Mouse (Mus musculus) lung, adult 18-20 months (tissue): ENCODE measurements around the gene Lnx2.

ENCODE experiments used
- DNase-seq, 2 experiments: peaks; one replicate each; pipeline ENCODE4 v3.0.0; 2022; ENCODE audit warnings: mixed read lengths in 2 of 2

Lnx2 gene

GRCm38 (mm10) chr5:147015191-147015590 lies 61.2 kb downstream of the Lnx2 start:
- DNase-seq: no peak

GRCm38 (mm10) chr5:147013845-147014244 lies 62.5 kb downstream of the Lnx2 start:
- DNase-seq: no peak

- no peak for DNase-seq
These were observed 65.1 kb downstream of the Lnx2 start for GRCm38 (mm10) chr5:147011333-147011732.

- DNase-seq: no peak
These were observed 73.1 kb downstream of the Lnx2 start for GRCm38 (mm10) chr5:147003303-147003702.

- no peak for DNase-seq
These were observed 75.1 kb downstream of the Lnx2 start for GRCm38 (mm10) chr5:147001312-147001711.

- no peak for DNase-seq
These were observed 77.6 kb downstream of the Lnx2 start for GRCm38 (mm10) chr5:146998802-146999201.

DNA sequence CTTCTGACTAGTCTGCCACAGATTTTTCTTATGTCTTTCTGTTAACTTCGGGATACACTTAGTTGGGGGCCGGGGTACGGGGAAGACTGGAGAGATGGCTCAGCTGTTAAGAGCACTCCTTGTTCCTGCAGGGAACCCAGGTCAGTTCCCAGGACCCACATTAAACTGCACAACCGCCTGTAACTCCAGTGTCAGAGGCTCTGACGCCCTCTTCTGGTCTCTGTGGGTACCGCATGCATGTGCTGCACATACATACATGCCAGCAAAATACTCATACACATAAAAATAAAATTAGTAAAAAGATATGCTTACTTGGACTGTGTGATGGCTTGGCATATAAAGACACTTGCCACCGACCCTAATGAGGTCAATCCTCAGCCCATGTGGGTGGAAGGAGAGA lies 79.6 kb downstream of the Lnx2 start:
- DNase-seq: no peak

- DNase-seq: no peak
These were observed 81.4 kb downstream of the Lnx2 start for GRCm38 (mm10) chr5:146994973-146995372.

GRCm38 (mm10) chr5:146993509-146993908 lies 82.9 kb downstream of the Lnx2 start:
- DNase-seq: no peak

GRCm38 (mm10) chr5:146989051-146989450 lies 87.3 kb downstream of the Lnx2 start:
- no peak for DNase-seq

DNA sequence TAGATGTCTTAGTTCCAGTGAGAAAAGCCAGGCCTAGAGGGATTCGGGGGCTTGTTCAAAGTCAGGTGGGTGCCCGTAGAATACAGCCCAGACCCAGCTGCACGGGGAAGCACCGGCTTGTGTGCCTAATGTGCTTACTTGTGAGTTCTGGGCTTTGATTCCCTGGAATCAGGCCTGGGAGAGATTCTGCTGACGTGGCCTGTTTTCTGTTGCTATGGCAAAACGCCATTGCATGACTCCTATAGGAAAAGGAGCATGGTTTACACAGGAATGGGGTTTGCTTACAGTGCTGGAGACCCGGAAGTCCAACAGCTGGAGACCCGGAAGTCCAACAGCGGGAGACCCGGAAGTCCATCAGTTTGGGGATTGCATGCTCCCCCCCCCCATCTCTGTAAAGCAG lies 88.8 kb downstream of the Lnx2 start:
- DNase-seq: no peak

DNA sequence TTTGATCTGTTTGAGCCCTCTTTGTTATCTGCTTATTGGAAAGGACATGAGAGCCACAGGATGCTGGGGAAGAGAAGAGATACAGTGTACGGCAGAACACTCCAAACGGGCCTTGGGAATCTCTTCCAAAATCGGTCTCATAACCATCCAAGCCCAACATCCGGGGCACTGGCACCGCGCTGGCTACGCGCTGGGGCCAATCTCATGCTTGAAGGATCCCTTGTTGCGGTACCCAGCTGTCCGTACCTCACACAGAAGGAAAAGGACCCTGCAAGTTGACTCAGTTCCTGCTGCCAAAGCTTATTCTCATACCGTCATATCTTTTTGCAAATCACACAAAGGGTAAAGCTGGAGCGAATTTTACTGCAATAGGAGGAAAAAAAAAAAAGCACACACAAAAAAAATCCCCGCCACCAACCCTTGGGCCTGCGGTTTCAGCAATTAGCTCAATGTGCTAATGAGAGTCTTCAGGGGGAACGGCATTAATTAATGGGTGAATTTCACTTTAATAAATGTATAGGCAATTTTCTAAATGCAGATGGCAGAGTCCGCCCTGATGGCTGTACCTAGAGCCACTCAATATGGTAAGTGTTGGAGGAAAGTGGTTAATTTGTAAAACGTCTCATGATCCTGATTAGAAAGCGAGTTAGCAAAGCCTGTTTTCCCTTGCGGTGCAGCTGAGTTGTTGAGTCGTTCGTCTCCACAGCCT lies 90.5 kb downstream of the Lnx2 start:
- DNase-seq: no peak

GRCm38 (mm10) chr5:146983216-146983615 lies 93.2 kb downstream of the Lnx2 start:
- DNase-seq: peak; percentile 49 to 60

- no peak for DNase-seq
These were observed 95.0 kb downstream of the Lnx2 start for GRCm38 (mm10) chr5:146981376-146981775.

GRCm38 (mm10) chr5:146974781-146975123 lies 101.6 kb downstream of the Lnx2 start:
- DNase-seq: no peak

DNA sequence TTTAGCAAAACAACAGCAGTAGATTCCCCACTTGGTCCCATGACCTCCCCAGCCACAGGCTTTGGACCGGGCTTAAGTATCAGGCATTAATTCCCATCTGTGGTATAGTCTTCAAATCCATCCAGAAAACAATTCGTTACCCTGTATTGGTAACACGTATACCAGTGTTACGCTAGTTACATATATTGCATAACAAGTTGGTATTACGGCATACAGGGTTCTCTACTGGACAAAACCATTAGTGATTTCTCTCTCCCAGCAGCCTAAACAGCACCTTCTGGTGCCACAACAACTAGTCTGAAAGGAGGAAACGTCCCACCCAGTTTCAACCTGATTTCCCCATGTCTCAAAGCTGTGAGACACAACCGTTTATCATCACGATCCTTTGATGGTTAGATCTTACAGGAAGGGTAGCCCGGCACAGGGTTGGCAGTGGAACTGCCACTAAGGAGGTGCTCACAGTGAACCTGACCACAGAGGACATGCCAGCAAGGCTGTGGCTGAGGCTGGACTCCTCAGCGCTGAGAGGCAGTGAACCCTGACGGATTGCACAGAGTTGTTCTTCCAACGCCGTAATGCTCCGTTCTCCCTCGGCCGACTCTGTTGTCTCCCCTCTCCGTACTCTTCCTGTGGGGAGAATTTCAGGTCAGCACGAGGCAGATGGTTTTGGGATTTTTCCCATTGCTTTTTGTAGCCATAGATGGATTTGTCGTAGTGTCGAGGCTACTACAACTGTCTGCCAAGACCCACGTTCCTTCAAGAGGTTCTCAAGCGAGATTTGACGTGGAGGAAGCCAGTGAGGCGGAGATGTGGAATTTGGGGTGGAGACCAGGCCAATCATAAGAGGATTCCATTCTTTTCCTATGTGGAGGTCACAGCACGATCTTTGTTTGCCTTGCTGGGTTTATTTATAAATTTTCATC lies 102.3 kb downstream of the Lnx2 start:
- peak; percentile 15 to 43 for DNase-seq

- no peak for DNase-seq
These were observed 103.0 kb downstream of the Lnx2 start for GRCm38 (mm10) chr5:146973353-146973752.

- no peak for DNase-seq
These were observed 104.4 kb downstream of the Lnx2 start for GRCm38 (mm10) chr5:146971776-146972561.

DNA sequence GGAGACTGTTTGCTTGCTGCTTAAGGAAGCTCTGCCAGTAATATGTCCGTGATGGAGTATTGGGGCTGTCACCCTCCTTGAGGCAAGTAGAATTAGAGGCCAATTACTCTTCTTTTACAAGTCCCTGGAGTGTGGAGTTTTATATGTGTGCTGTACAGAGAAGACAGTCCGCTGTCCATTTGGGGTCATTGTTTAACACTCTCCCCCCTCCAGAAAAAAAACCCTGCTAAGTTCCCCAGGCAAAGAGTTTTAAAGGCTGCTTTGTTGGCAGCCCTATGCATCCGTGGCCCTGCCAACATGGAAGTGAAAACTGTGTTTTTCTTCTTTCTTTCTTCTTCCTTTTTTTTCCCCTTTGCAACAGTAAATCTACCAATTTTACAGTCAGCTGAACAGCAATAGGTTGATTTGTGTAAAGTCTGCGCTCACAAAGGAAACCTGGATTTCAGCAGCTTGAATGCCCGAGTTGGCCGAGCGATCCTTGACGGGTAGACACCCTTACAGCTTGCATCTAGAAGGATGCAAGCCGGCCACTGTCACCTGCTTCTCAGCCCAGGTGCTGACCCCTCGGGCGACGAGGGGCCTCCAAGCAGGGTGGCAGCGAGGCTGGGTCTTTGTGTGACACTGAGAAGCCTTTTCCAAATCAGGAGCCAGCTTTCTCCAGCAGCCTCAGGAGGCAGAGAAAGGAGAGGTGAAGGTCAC lies 107.5 kb downstream of the Lnx2 start:
- no peak for DNase-seq
